Mouse (Mus musculus): Measurements from ENCODE around the gene Defb47. TPM values are rescaled to one million over a fixed set of nuclear protein-coding genes. Genes with fewer than 3 reads are reported as not detected.

Gene Defb47
- total RNA-seq (2021): not detected
- long read RNA-seq, experiment 1: 0 reads
- long read RNA-seq, experiment 2: 0 reads

- DNase-seq: no peak
Observed at GRCm38 (mm10) chr14:62997777-62998176, at the start of gene Defb47. Gene Defb47 (plus strand): TSS chr14:62998077.

DNA sequence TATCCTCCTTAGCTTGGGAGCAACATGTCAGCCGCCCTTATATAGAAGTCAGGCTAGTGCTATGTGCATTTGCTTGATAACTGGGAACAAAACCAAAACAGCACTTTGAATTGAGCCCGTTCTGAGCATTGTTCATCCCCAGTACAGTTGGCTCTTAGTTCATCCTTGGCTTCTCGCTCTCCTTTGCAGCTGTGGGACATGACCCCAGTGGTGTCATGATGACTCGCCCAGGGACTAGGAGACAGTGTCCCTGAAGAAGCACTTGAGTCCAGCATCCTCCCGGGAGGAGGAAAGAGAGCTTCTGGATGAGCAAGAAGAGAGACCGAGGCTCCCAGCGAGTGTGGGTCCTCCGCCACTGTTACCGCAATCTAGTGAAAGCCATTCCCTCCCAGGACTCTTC, 41.8 kb upstream of the Defb47 start:
- DNase-seq: no peak

DNA sequence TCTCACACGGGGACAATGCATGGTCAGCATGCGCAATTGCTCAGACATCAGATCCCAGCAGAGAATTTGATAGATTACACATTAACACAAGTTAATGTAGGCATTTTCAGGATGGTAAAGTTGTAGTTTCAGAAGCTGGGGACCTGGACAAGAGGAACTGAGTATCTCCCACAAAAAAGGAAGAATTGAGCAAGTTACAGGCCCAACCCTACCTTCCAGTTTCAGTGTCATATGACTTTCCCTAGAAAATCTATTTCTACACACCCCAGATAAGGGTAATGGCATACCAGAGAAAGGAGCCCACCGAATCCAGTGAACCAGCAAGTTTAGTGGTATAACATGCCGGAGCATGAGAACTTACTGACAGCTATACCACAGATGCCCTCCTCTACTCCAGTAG, 34.2 kb upstream of the Defb47 start:
- no peak for DNase-seq

DNA sequence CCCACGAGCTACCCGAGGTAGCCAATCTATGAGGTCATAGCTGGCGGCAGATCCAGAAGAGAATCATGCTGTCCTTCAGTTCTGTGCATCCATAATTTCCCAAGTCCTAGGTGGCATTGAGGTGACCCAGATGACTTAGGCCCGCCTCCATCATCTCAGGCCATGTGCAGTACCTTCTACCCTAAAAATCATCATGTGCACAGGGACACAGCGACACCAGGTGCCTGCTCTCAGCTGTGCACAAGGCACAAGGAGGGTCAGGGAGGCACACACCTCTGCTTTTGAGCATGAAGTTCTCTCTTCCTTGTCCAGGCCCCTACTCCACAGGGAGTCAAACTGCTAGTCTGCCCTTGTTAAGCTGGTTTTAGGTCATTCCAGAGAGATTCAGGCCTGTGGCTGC, 32.5 kb upstream of the Defb47 start:
- no peak for DNase-seq

DNA sequence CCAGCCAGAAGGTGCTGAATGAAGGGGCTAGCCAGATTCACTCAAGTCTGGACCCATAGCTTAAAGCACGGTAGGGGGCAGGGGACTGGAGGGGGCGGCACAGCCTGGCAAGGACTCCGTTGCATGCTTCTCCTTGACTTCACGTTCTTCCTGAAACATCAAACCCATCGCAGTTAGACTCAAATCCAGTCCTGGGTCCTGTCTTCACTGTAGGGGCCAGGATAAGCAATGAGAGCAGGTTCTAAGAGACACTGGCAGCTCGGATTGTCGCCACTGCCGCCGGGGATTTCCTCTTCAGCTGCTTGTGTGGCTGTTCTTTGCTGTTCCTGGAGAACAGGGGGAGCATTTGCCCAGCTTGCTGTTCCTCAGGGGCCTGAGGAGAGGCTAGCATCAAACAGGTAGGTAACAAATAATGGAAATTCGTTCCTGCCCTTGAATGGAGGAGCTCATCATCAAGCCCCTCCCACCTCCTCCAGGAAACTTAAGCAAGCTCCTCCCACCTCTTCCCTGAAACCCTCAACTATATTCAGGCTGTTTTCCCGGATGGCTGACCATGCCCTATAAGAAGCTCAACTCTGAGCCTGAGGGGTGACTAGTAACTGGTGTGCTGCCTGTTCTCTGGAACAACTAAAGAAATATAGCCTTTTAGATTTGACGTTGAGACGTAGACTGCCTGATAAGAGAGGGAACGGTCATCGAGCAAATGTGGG, 31.9 kb upstream of the Defb47 start:
- DNase-seq: no peak

- peak; percentile 30 for DNase-seq
Observed at GRCm38 (mm10) chr14:62975046-62975445, 22.8 kb upstream of the Defb47 start.

GRCm38 (mm10) chr14:62979815-62980214, 18.1 kb upstream of the Defb47 start:
- no peak for DNase-seq

DNA sequence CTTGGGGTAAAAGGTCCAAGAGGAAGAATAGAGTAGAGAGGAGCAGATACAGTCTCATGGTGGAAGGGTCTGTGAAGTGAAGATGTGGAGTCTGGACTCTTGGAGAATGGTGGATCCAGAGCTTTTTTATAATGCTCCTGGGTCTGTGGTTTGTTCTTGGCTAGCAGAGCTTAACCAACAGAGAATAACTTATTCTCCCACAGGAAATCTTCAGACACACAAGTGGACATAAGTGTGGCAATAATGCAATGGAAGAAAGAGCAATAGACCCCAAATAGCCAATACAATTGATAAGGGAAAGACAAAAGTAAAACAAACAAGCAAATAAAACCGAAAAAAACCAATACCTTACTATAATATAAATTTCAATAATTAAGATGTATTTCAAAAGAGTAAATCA, 13.5 kb upstream of the Defb47 start, which contains the start of gene Defb48:
Defb48 (minus strand) TSS at position 101 of the 400 bp plus-strand sequence.
- DNase-seq: no peak

GRCm38 (mm10) chr14:62991271-62991670, 6.6 kb upstream of the Defb47 start:
- DNase-seq: no peak

DNA sequence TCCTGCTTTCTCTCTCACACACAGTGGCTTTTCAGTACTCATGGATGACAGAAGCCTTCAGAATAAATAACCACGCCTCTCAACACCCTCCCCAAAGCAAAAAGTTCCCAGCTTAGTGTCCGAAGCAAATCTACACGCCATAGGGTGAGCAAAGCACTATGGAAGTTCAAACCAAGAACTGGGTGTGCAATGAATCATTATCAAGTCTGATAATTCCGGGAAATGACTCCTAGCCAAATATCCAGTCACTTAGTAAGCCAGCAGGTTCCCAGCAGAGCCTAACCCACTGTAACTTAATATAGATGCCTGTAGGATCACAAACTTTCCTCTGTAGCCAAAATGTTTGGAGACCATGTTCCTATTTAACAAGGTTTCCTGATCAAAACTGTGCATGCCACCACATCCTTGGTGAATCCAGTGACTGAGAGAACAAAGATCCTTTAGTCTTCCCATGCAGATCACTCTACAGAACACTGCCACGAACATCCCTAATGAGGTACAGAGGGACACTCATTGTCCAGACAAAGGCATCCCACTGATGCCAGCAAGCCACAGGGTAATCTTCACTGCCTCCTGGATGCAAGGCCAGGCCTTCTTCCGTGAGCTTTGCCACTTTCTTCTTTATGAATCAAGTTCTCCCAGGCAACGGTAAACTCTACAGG, 5.9 kb upstream of the Defb47 start:
- DNase-seq: no peak

DNA sequence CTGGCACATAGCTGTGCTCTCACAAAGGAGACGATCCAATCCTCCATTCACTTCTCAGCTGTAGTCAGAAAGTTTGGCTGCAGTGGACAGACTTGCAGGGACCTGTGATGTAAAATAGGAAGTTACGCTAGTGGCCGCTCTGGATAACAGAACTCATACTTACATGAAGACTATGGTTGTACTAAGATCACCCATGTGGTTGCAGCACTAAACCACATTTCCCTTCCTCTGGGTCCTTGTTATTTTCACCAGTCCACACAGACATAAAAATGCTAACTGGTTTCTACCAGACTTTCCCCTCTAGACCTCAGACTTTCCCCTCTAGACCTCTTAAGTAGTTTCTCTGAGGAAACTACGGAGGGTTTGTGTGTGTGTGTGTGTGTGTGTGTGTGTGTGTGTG, 1.1 kb downstream of the Defb47 start:
- no peak for DNase-seq

DNA sequence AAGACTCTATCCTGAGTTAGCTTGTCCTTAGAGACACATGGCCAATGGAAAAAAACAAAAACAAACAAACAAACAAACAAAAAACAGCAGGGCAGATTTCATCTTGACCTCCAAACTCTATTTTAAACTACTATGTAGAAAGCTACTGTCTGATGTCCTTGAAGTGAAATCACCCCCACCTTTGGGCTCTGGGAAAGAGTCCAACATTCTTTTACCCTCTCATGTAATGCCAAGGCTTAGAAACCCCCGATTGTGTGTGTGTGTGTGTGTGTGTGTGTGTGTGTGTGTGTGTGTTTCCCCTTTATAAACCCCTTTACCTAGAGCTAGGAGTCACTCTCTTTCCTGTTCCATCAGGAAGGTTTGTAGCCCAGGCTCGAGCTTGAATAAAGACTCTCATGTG, 4.7 kb downstream of the Defb47 start:
- DNase-seq: no peak

DNA sequence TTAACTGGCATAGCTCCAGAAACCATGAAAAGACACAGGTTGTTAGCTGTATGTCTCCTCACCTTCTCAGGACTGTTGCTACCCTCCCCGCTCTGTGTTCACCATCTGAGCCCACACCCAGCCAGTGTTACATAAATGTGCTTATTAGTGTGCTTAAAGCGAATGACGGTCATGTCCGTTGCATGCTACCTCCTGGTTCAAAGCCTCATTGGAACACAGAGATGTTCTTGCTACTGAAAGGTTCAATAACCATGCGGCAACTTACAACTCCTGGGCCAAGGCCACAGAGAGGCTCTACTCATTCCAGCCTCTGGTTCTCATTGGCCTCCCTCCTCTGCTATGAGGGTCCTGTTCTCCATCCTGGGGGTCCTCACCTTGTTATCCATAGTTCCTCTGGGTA, 13.6 kb downstream of the Defb47 start, which contains the start of gene Defb43:
Defb43 (plus strand) TSS at position 301 of the 400 bp plus-strand sequence.
- no peak for DNase-seq

GRCm38 (mm10) chr14:63013082-63013481, 15.2 kb downstream of the Defb47 start:
- DNase-seq: no peak

DNA sequence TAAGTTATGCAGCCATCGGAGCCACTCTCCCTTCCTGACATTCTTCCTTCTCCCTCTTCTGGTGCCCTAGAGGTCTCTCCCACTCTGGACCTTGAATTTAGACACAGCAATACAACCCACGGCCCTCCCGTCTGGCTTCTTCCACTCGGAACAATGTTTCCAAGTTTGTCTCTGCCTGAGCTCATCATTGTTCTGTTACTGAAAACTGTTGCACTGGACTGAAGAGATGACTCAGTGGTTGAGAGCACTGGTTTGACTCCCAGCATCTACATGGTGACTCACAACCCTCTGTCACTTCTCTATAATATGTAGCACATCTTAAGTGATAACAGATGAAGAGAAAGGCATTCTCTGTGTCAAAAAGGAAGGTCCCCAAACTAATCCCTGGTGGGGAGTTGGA, 16.8 kb downstream of the Defb47 start:
- DNase-seq: no peak

- no peak for DNase-seq
Observed at GRCm38 (mm10) chr14:63020524-63021156, 22.8 kb downstream of the Defb47 start.

GRCm38 (mm10) chr14:63046691-63047090, 48.8 kb downstream of the Defb47 start, which contains the start of gene Defb42:
Gene Defb42 (plus strand): TSS chr14:63046991.
- no peak for DNase-seq

- DNase-seq: no peak
Observed at GRCm38 (mm10) chr14:63049910-63050370, 52.1 kb downstream of the Defb47 start, which contains the start of gene Defb30. Gene Defb30 (minus strand): TSS chr14:63049960.
